Mouse (Mus musculus): ENCODE data around the gene Mturn. TPM values are rescaled to one million over a fixed set of nuclear protein-coding genes. Genes with fewer than 3 reads are reported as not detected.

The Mturn gene
- 12.4 TPM for polyA plus RNA-seq (2014; fragmentation: Illumina TruSeq; extraction: RNeasy Lipid Tissue Mini Kit (QIAGEN cat#74804); ENCODE audit: insufficient read depth, low read depth, low replicate concordance)

DNA sequence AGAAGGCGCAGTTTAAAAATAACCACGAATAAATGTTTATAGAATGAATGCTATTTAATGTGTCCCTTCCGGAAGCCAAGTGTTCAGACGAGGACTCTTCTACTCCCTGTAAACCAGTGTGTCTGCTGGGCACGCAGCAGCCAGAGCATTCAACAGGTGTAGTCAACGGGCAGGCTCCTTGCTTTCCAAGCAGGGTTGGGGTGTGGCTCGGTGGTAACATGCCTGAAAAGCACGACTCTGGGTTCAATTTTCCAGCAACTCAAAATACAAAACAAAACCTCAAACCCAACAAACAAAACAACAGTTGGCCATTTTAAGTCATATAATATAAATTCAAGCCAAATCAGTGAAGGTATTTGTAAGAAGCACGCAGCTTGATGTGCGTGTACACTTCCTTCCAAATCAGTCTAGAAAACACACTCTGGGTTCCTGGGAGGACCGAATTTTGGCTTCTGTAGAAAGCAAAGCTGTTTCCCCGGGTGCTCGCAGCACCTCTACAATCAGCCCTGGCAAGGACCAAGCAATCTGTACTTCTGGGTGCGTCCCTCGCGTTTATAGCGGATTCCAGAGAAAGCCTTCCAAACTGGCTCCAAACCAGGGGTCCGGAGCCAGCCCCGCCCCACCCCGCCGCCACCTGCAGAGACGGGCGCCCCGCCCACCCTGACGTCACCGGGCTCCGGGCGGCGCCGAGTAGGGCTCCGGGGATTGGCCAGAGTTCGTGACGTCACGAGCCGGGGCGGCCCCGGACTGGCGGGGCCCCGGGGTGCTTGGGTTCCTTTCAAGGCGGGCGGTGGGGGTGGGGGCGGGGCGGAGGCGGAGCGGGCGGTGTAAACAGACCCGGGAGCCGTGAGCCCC is at the start of gene Mturn:
TSS of gene Mturn (plus strand) at position 734 of the 855 bp plus-strand sequence.

Other genes starting within 250 kb of the Mturn start
- 10.1 TPM for gene Scrn1, start 115.1 kb upstream of the Mturn start, polyA plus RNA-seq (2014; fragmentation: Illumina TruSeq; extraction: RNeasy Lipid Tissue Mini Kit (QIAGEN cat#74804); ENCODE audit: insufficient read depth, low read depth, low replicate concordance)
- gene Plekha8, start 86.5 kb upstream of the Mturn start, polyA plus RNA-seq (2014; fragmentation: Illumina TruSeq; extraction: RNeasy Lipid Tissue Mini Kit (QIAGEN cat#74804); ENCODE audit: insufficient read depth, low read depth, low replicate concordance) = 2.8 TPM
- gene Fkbp14, start 84.3 kb upstream of the Mturn start, polyA plus RNA-seq (2014; fragmentation: Illumina TruSeq; extraction: RNeasy Lipid Tissue Mini Kit (QIAGEN cat#74804); ENCODE audit: insufficient read depth, low read depth, low replicate concordance) = 10.0 TPM
- gene Znrf2, start 135.3 kb downstream of the Mturn start, polyA plus RNA-seq (2014; fragmentation: Illumina TruSeq; extraction: RNeasy Lipid Tissue Mini Kit (QIAGEN cat#74804); ENCODE audit: insufficient read depth, low read depth, low replicate concordance) = 12.3 TPM